Mouse (Mus musculus) cerebellum, adult 9-11 months (tissue): ENCODE data around the gene Pelp1.
"Not testable (repeated sequence)": the region's sequence is repeated elsewhere in the genome, so short reads cannot be mapped to it uniquely, and the experiment has no call there.

Experiments
- DNase-seq: peaks from one replicate; pipeline ENCODE4 v3.0.0; 2022

Pelp1 gene

GRCm38 (mm10) chr11:70409594-70410296, at the start of gene Pelp1:
Gene Pelp1 (minus strand): TSS chr11:70410031.
- DNase-seq: peak; percentile 82

GRCm38 (mm10) chr11:70458688-70459600, 49.1 kb upstream of the Pelp1 start, which contains the start of gene Zmynd15:
Gene Zmynd15 (plus strand): TSS chr11:70459433.
- DNase-seq: no peak

- no peak for DNase-seq
Measured at GRCm38 (mm10) chr11:70453261-70454044, 43.6 kb upstream of the Pelp1 start.

DNA sequence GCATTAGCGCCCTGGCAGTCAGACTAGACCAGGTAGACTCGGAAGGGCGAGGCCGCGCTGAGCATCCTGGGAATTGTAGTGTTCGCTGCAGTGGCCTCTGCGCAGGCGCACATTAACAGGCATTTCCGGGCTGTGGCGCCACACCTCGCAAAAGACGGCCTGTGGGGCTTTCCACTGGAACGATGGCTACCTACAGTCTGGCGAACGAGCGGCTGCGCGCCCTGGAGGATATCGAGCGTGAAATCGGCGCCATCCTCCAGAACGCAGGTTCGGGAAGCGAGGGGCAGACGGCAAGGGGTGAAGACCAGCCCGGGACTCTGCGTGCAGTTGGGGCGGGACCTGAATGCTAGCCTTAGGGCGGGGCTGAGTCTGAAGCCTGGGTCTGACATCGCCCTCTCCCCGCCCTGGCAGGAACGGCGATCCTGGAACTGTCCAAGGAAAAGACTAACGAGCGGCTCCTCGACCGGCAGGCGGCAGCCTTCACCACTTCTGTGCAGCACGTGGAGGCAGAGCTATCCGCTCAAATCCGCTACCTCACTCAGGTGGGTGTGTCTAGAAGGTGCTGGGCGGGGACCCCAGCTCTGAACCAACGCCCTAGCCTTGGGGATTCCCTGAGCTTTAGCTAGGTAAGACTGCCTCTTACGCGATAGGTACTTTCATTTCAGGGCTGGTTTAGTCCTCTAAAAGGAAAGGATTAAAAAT, 42.1 kb upstream of the Pelp1 start, which contains the start of gene Med11:
Gene Med11, plus strand, starts transcription at position 123 of the 702 bp plus-strand sequence.
- DNase-seq: peak; percentile 98

DNA sequence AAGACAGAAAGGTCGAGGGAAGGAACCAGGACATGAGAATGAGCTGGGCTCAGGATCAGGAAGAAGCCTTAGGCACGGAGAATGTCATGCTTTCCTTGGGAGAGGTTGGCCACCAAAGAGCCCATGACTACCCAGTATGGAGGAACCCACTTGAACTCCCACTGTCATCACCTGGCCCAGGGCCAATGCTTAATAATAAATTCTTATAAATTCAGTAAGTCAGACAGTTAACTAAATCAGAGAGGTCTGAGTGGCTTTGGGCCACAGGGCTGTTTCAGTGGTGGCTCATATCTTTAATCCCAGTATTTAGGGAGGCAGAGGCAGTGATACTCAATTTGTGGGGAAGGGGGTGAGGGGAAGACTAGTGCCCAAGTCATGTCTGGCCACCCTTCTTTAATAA, 41.1 kb upstream of the Pelp1 start:
- no peak for DNase-seq

- DNase-seq: no peak
Measured at GRCm38 (mm10) chr11:70447373-70447772, 37.5 kb upstream of the Pelp1 start.

DNA sequence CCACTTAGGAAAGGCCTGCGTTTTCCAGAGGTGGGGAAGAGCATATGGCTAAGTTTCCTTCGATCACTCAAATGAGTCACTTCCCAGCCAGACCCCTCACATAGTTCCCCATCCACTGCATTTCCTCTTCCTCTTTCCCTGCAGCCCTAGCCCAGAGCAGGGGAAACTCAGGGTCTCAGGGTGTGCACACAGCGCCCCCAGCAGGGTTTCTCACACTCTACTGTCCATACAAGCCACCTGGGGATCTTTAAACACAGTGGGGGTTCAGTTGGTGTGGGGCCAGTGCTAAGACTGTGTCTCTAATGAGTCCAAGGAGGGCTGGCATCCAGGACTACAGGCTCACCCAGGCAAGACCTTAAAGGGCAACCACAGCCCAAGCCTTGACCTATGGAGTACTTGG, 36.9 kb upstream of the Pelp1 start:
- DNase-seq: no peak

GRCm38 (mm10) chr11:70444667-70445066, 34.8 kb upstream of the Pelp1 start:
- DNase-seq: no peak

DNA sequence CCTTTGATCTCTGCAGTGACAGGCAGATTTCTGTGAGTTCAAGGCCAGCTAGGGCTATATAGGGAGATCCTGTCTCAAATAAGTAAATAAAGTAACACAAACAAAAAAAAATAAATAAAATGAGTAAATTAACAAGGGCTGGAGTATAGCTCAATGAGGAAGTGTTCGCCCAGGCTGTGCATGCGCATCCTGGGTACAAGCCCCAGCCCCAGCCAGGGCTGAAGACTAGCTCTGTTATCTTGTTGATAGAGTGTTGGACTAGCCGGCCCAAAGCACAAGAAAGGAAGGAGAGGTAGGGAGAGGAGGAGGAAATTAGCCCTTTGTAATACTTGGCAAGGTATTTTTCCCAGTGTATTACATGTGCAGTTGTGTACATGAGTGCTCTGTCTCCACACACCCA, 34.1 kb upstream of the Pelp1 start:
- no peak for DNase-seq

DNA sequence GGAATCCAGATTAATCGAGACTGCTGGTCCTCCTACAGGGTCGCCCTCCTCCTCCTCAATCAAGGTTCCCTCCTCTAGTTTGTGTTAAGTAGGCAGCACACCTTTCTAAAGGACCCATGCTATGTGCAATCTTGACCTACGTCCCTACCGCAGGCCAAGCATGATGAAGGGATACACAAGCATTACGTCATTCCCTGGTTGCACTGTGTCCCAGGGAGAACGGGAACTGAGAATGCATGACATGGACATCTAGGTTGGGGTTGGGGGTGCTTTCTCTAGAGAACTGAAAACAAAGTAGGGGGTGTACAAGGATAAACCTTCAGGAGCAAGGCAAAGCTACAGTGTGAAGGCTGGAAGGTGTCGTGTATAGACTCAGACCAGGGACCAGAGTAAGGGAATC, 32.1 kb upstream of the Pelp1 start:
- DNase-seq: no peak

DNA sequence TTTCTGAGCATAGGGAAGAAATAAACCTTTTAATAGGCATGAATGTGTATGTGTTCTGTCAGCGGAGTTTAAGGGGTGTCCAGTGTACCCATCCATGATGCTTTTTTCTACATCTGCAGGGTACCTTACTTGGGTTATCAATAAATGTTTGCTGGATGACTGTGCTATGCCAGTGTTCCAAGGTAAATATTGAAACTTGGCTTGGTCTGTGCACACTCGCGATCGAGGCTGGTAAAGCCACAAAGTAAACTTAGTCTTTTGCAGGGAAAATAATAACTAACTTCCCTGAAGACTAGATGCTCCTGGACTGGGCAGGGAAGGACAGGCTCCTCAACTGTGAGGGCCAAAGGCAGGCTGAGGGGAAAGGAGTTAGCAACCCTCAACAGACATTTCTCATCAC, 30.8 kb upstream of the Pelp1 start:
- no peak for DNase-seq

DNA sequence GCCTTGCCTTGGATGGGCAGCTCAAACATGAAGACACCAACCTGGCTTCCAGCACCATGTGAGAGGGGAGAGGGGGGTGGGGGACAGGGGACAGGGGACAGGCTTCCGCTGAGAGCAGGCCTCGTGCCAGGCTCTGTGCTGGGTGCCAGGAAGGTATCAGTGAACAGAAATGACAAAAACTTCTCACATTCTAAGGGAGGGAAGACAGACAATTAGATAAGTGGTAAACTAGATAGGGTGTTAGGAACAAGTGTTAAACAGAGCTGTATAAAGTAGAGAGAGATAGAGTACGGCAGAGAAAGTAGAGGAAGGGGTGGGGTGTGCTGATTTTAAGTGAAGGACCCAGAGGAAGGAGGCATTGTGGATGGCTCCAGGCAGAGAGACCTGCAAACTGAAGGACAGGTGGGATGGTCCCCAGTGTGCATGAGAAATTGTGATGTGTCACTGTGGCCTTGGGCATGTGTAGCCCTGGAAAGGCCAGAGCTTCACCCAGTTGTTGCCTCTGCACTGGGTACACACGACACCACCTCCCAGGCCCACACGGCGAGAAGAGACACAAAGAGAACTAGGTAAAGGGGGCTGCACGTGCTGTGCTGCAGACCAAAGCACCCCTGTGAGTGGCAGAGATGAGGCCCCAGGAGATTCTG, 29.0 kb upstream of the Pelp1 start:
- no peak for DNase-seq

DNA sequence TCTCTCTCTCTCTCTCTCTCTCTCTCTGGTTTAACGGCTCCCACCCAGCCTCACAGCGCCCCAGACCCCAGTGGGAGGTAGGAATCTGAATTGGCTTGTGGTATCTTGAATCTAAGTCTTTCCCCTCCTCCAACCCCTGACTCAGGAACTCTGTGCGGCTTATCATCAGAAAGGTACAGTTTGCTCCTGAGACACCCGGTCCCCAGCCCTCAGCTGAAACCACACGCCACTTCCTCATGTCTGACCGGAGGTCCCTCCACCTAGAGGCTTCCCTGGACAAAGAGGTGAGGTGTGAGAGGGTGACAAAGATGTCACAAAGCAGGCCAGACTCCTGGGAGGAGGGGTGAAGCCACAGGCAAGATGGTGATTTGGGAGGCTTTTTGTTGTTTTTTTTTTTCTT, 27.6 kb upstream of the Pelp1 start:
- DNase-seq: no peak

DNA sequence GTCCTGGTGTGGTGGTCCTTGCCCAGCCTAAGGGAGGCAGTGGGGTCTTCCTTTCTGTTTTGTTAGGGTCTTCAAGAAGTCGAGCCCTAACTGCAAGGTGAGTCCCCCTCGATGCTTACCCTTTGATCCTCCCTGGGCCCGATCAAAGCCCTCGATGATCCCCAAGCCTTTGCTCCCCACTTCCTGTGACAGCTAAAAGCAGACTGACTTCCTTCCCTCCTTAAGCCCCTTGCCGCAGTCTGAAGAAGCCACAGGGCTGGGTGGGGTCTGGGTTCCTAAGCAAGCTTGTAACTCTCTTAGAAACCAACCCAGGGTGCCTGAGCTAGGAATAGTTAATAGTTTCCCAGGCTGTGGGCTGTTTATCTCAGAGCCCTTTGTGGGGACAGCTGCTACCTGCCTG, 25.6 kb upstream of the Pelp1 start:
- no peak for DNase-seq

DNA sequence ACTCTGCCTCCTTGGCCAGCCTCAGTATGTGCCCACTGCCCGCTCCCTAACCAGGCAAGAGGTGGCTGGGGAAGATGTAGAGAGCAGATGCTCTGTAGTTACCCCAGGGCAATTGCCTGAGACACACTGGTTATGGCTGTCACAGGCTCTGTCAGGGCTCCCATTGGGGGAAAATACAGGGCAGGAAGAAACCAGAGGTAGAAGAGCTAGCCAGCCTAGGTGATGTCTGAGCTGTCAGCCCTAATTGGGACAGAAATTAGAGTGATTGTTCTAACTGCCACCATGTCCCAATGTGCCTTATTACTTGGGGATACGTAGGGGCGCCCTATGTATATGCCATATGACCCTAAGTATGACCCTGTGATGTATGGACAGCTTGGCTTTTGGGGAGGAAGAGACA, 24.1 kb upstream of the Pelp1 start:
- no peak for DNase-seq

- DNase-seq: peak; percentile 43
Measured at GRCm38 (mm10) chr11:70433569-70433943, 23.7 kb upstream of the Pelp1 start.

DNA sequence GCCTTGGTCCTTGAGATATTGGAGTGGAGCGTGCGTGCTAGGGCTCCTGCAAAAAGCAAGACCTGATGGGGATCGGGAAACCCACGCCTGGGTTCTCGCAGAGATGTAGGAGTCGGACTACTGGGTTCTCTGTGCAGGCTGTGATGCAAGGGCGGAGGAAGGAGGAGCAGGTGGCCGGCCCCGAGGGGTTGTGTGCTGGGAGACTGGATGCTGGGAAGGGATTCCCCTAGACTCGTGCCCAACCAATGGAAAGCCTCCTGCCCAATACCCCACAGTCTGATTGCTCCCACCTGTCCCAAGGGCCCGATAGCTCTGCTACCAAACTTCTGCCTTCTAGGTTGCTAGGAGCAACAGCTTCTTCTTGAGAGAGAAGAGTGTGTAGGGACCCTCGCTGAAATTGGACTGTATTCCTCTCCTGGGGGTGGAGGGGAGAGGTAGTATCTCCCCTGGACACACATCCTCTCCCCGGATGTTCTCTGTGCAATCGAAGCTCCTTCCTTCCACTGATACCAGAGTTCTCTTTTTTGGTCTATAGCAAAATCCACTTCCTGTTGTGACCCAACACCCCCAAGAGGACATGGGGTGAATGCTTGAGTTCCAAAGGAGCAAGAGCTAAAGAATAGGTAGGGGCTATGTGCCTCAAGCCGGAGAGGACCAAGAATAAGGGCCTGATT, 23.2 kb upstream of the Pelp1 start:
- no peak for DNase-seq

- peak; percentile 99 for DNase-seq
Measured at GRCm38 (mm10) chr11:70432048-70432894, 22.4 kb upstream of the Pelp1 start, which contains the start of gene Arrb2. Gene Arrb2 (plus strand): TSS chr11:70432635.

- DNase-seq: peak; percentile 49
Measured at GRCm38 (mm10) chr11:70431574-70431973, 21.7 kb upstream of the Pelp1 start.

GRCm38 (mm10) chr11:70426598-70426997, 16.8 kb upstream of the Pelp1 start:
- not testable (repeated sequence) for DNase-seq
